Mouse (Mus musculus): ENCODE results near the gene Mip.
"Not testable (repeated sequence)": the region's sequence is repeated elsewhere in the genome, so short reads cannot be mapped to it uniquely, and the experiment has no call there.

Mip gene

DNA sequence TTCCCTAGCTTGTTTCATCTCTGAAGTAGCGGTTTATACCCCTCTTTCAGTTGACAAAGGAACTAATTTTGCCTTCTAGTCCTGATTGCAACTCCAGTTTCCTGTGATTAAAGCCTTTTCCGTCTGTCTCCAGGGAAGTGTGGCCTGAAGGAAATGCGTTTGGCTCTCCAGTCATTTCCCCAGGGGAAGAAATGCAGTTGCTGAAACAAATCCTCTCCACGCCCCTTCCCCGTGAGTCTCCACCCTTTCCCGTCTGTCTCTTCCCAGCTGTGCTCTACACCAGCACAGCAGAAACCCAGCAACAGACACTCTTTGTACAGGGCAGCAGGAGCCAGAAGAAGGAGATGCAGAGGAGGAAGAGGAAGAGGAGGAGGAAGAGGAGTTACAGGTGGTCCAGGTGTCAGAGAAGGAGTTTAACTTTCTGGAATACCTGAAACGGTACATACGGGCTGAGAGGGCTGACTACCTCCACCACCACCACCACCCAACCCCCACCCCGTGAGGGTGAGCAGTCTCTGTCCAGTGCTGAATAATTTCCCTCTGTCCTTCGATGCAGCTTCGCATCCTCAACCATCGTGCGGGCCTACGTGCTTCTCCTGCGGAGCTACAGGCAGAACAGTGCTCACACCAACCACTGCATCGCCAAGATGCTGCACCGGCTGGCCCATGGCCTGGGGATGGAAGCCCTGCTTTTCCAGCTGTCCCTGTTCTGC is 21.5 kb downstream of the Mip start:
- DNase-seq (ENCODE audit: low spot score): no peak

DNA sequence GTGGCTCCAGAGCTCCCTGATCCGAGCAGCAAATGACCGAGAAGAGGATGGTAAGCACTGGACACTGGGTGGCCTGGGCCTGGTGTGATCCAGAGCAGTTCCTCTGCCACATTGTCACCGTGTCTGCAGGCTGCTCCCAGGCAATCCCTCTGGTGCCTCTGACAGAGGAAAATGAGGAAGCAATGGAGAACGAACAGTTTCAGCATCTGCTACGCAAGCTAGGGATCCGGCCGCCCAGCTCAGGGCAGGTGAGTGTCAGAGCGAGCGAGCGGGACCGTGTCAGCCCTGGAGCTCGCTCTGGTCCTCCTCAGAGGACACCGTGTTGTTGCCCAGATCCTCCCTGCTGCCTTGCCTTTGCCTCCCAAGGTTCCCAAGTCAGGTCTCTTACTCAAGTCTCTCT is 24.9 kb downstream of the Mip start:
- DNase-seq (ENCODE audit: low spot score): no peak

DNA sequence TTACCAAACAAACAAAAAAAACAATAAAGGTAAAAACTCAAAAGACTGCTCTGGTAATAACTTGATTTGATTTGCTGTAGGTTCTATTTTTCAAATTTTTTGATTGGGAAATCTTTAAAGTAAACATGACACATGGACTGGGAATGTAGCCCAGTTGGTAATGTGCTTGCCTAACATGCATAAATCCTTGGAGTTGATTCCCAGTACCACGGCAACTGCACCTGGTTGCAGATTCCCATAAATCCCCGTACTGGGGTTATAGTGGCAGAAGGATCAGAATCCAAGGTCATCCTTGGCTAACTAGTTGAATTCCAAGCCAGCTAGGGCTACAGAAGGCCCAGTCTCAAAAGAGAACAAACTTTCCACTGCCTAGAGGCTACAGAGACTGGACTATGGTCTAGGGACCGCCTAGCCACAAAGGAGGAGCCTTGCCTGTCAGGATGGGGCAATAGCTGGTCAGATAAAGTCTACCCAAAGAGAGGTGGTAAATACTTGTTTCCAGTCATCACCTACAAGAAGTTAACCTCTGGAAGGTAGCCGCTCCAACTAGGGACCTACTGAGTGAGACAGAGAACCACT is 28.1 kb downstream of the Mip start, which contains the start of gene Apon:
Gene Apon, plus strand, starts transcription at position 420 of the 579 bp plus-strand sequence.
- DNase-seq (ENCODE audit: low spot score): no peak

DNA sequence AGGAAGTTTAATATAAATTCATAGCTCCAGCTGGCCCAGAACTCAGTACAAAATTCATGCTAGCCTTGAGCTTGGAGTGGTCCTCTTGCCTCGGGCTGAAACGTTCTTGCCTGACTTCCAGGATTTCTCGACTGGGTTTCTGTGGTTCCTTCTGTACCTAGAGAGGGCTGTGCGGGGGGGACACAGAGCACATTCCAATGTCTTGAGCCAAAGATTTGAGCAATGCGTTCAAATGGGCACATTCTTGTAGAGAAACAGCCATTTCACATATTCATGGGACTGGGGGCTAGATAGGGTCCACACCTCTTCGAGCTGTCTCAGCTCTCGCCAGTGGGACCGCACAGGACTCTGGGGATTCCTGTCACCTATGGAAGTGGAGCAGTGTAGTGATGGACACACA is 30.3 kb downstream of the Mip start:
- no peak for DNase-seq (ENCODE audit: low spot score)

DNA sequence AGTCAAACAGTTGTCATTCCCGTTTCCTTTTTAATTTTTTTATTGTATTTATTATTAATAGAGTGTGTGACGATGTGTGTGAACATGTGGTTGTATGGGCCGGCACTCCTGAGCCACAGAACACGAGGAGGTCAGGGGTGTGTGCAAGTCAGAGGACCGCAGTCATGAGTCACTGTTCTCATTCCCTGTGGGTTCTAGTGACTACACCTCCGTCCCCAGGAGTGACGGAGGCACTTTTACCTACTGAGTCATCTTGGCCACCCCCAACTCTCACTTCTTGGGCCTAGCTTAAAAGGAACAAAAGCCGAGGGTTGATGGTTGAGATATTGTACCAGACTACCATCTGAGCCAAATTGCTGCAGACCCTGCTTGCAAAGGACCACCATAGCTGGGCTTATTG is 30.7 kb downstream of the Mip start:
- no peak for DNase-seq (ENCODE audit: low spot score)

DNA sequence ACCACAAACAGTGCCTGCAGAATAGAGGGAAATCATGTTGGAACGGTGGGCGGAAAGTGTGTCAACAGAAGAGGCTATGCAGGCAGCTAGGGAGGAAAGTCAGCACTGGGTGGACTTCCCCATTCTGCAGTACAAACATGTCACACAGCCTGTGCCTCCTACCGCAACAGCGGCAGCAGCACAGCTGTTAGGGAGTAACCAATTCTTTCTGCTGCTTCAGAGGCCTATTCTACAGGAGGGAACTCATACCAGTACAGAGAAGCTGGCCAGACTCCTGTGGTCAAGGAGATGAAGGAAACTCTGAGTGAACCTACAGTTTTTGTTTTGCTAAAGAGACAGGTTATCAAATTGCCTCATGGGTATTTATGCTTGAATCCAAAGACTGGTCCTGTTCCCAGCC is 33.3 kb downstream of the Mip start:
- no peak for DNase-seq (ENCODE audit: low spot score)

- DNase-seq (ENCODE audit: low spot score): no peak
Measured at GRCm38 (mm10) chr10:128259946-128260345, 34.3 kb downstream of the Mip start.

DNA sequence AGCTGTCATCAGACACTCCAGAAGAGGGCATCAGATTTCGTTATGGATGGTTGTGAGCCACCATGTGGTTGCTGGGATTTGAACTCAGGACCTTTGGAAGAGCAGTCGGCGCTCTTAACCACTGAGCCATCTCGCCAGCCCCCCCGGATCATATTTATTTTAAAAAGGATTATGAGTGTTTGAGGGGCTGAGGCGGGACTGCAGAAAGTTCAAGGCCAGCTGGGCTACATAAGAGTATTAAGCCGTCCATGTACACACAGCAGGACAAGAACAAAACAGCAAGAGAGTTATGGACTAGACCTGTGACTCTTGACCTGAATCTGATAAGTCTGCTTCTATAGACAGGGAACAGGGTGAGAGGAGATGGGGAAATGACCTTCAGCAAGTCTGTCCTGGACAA is 34.7 kb downstream of the Mip start:
- not testable (repeated sequence) for DNase-seq (ENCODE audit: low spot score)

DNA sequence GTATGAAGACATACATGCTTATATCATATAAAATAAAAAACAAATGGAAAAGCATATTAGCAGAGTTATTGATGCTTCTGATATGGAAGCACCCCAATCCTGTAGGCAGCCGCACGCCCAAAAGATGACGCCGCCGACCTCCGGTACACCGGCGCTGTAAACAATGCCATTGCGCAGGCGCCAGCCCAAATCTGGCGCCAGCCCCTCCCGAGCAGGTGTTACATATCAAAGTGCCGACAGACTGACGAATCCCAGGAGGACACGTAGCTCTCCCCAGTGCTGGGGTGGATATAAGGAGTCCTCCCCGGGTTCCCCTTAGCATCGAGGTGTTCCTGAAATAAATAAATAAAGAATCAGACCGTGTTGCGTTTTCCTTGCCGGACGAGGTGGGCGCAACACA is 36.7 kb downstream of the Mip start:
- DNase-seq (ENCODE audit: low spot score): no peak

- DNase-seq (ENCODE audit: low spot score): no peak
Measured at GRCm38 (mm10) chr10:128263393-128264310, 38.0 kb downstream of the Mip start.

DNA sequence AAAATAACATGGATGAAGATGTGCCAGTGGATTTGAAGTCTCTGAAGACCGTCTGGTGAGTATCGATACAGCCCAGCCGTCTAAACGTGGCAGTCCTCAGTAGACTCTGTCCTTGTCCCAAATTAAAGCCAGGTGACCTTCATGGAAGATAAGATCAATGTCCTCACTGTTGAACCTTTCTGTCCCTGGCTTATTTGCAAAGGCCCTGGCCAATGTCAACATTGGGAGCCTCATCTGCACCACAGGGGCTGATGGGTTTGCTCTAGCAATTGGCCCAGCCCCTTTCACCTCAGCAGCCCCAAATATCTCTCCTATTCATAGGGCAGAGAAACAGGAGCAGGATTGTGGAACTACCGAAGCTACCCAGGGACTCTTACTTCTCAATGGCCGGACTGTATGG is 42.7 kb downstream of the Mip start, which contains the start of gene Apof:
Gene Apof, plus strand, starts transcription at position 301 of the 400 bp plus-strand sequence.
- no peak for DNase-seq (ENCODE audit: low spot score)

DNA sequence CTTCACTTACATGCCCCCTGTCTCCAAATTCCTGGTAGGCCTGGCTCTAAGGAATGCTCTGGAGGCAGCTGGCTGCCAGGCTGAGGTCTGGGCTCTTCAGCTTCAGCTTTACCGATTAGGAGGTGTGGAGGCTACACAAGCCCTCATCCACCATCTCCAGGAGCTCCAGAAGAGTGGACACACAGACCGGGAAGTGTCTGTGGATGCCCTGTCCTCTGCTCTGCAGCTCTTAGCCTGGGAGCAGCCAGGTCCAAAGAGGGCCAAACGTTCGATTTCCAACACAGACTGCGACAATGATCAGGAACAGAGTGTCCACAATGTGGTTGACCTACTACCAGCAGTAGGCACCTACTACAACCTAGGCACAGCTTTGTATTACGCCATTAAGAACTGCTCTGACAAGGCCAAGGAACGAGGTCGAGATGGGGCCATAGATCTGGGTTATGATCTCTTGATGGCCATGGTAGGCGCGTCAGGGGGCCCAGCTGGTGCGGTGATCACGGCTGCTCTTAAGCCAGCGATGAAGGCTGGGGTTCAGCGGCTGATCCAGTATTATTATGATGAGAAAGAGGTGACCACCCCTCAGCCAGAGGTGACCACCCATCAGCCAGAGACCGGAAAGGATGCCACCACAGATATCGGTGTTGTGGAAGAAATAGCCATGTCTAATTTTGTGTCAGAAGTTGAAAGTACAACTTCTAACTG is 43.7 kb downstream of the Mip start:
- no peak for DNase-seq (ENCODE audit: low spot score)

GRCm38 (mm10) chr10:128270287-128270841 is 44.7 kb downstream of the Mip start, which contains the start of gene Stat2:
Gene Stat2, plus strand, starts transcription at chr10:128270559.
- DNase-seq (ENCODE audit: low spot score): peak; percentile 97

DNA sequence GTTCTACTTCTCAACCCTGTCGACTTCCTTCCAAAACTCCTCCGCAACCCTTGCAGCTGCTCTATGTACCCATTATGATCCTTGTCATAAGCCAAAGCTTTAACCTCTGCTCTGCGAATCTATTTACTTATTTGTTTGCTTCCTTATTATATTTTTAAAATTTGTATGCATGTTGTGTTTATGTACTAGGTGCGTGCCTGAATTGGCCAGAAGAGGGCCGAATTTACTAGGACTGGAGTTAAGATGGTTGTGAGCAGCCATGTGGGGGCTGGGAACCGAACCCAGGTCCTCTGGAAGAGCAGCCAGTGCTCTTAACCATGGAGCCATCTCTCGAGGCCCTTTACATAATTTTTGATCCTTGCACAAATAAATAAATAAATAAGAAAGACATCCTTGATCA is 45.2 kb downstream of the Mip start:
- no peak for DNase-seq (ENCODE audit: low spot score)

DNA sequence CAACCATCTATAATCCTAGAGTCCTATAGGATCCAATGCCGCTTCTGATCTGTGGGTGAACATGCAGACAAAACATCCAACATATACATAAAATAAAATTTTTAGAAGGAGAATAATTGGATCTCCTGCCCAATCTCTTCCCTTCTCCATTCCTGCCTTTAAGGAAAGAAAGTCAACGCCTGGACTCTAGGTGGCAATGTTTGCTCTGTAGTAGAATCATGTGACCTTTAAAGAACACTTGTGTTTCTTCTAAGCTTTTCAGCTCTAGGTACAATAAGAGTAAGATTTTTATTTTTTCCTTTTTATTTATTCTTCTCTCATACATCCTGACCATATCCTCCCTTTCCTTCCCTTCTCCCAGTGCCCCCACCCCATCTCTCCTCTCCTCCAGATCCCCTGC is 46.2 kb downstream of the Mip start:
- DNase-seq (ENCODE audit: low spot score): no peak

- not testable (repeated sequence) for DNase-seq (ENCODE audit: low spot score)
Measured at GRCm38 (mm10) chr10:128272819-128273439, 47.3 kb downstream of the Mip start.

- DNase-seq (ENCODE audit: low spot score): not testable (repeated sequence)
Measured at GRCm38 (mm10) chr10:128275374-128275773, 49.7 kb downstream of the Mip start.

GRCm38 (mm10) chr10:128278158-128278557 is 52.5 kb downstream of the Mip start:
- DNase-seq (ENCODE audit: low spot score): no peak

DNA sequence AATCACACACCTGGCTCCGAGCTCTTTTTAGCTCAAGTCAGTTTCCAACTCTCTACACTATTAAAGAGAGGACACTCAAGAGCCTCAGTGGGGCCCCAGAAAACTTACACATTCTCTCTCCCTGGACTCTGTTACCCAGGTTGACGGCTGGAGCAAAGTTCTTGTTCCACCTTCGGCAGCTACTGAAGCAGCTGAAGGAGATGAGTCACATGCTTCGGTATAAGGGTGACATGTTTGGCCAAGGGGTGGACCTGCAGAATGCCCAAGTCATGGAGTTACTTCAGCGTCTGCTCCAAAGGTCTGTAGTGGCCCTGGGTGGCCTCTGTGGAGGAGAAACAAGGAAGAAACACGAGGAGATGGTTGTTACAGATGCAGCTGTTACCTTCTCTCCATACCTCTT is 55.3 kb downstream of the Mip start:
- DNase-seq (ENCODE audit: low spot score): no peak

All from retina, embryonic 14.5 days (tissue).